ENCODE assay signal across 8 mouse cellular contexts in the genomic region with DNA sequence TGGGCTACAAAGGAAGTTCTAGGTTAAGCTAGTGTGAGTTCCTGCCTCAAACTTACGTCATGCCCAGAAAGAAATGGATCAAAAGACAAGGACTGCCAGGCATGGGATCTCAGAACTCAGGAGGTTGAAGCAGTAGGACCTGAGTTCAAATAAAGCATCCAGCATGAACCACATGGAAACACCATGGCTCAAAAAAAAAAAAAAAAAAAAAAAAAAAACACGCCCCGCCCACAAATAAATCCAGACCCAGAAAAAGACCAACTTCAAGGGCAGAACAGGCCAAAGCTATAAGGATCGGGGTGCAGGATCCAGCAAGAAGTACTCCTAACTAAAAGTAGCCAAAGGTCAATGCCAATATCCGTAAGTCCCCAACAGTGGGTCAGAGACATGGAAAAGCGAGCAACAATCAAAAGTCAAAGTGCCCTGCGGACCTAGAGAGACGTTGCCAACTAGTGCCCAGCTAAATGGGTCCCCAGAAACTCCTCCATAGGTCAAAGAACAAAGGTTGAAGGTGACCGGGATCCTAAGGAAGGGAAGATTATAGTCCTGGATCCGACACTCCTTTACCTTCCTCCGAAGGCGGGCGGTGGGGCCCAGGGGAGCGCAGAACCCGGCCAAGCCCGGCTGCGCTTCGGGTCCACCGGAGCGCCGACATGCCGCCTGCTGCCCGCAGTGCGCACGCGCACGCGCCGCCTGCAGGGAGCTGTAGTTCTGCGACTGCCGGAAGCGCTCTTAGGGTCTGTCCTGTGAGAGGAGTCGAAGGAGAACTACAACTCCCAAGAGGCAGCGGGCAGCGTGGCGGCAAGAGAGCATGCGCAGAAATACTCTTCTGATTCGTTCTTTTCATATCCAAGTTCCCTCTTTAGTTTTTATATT. TPM values are rescaled to one million over a fixed set of nuclear protein-coding genes. Genes with fewer than 3 reads are reported as not detected.
A peak's percentile ranks its signal among the peaks of the same experiment; 100 is the strongest.
DNase-seq lines count a peak whose midpoint lies in the region; ATAC-seq lines count a peak whose summit lies in the region.

Gene Polrmt, minus strand, starts transcription at position 684 of the 876 bp plus-strand sequence.

- peaks cover 7% of the 10 kb centered on the region for H3K4me1 ChIP-seq in hindbrain, embryonic 14.5 days (replicated peaks; ENCODE audit: control insufficient read depth, insufficient read depth, low read length)

- H3K27me3 ChIP-seq in hindbrain, embryonic 14.5 days (ENCODE audit: control insufficient read depth, insufficient read depth, low read length): no peaks in the 10 kb centered on the region; the same call in 1 of the 2 replicates

- peak within 1 kb of the TSS; percentile 71 for H3K9ac ChIP-seq in hindbrain, embryonic 14.5 days

- 3% methylated on average over 38 of the region's 38 CpGs for WGBS in hindbrain, embryonic 14.5 days

- H3K4me2 ChIP-seq in hindbrain, embryonic 14.5 days (replicated peaks): peak within 1 kb of the TSS; percentile 76

- peaks cover under 1% of the 10 kb centered on the region; the same call in 1 of the 2 replicates for H3K9me3 ChIP-seq in hindbrain, embryonic 14.5 days (ENCODE audit: control insufficient read depth, low read length)

- H3K36me3 ChIP-seq in hindbrain, embryonic 14.5 days (replicated peaks; ENCODE audit: control insufficient read depth, insufficient read depth): peaks cover 26% of the 10 kb centered on the region

- DNase-seq in R1 (ENCODE audit: low read depth, low spot score): peak; percentile 99
- DNase-seq in cerebellum, postnatal 25 days: peak; percentile 95 to 97
- DNase-seq in frontal cortex, postnatal 25 days (ENCODE audit: low spot score in 2 of 2): peak; percentile 88 to 93
- DNase-seq in hindbrain, embryonic 14.5 days (ENCODE audit: low spot score): peak; percentile 99
- peak; percentile 94 to 96 for DNase-seq in layer of hippocampus, postnatal 36 days
- peak; percentile 99 for DNase-seq in lung, postnatal 36 days
- peak; percentile 98 for DNase-seq in retina, postnatal 1 day
- DNase-seq in urinary bladder, adult 18-20 months (ENCODE audit: low spot score in 2 of 2): peak; percentile 86 to 95

- H3K27ac ChIP-seq in hindbrain, embryonic 14.5 days: no peak within 1 kb of the TSS; the same call in 1 of the 2 replicates

- peak within 1 kb of the TSS; percentile 64 for H3K4me3 ChIP-seq in hindbrain, embryonic 14.5 days (replicated peaks; ENCODE audit: low read length)

- ATAC-seq in hindbrain, embryonic 14.5 days (ENCODE audit: low FRiP score): peak; percentile 96

RNA-seq across cellular contexts. Expression of gene Polrmt, which starts in this region (rescaled TPM):
- 32.8 and 36.5 TPM in 2 replicates for polyA plus RNA-seq in hindbrain, embryonic 14.5 days (2014; fragmentation: Nextera tagmentation; extraction: Ambion mirVana)
- 10 to 100 TPM; 50.1 to 52.6 TPM for total RNA-seq in layer of hippocampus, postnatal 36 days (2021)
